Mouse (Mus musculus): ENCODE results near the gene D630039A03Rik.

DNA sequence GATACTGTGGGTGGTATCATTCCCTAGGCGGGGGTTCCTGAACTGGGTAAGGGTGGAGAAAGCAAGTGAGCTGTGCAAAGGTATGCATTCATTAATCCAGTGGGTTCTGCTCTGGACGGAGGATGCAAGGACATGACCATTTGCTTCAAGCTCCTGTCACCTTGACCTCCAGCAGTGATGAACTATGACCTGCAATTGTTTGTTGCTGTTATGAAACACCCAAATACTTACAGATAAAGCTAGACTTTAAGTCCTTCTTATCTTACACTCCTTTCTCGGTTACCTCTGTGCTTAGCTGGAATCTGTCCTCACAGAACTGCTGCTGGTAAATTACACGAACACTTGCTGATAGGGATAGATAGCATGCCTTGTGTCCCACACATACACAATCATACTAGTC, 24.5 kb upstream of the D630039A03Rik start:
- TF ChIP-seq CTCF (conservative IDR thresholded peaks at IDR 0.05; ENCODE audit: insufficient read depth, insufficient read length, low read depth, low read length): no peak
- no peak for TF ChIP-seq POLR2A (IDR thresholded peaks at IDR 0.05; ENCODE audit: low read depth, low read length)
